Mouse (Mus musculus): ENCODE measurements around the gene Selenoi. TPM values are rescaled to one million over a fixed set of nuclear protein-coding genes. Genes with fewer than 3 reads are reported as not detected.

The Selenoi gene
- polyA plus RNA-seq, 1 experiment from 2014 or later = 22.0 TPM

DNA sequence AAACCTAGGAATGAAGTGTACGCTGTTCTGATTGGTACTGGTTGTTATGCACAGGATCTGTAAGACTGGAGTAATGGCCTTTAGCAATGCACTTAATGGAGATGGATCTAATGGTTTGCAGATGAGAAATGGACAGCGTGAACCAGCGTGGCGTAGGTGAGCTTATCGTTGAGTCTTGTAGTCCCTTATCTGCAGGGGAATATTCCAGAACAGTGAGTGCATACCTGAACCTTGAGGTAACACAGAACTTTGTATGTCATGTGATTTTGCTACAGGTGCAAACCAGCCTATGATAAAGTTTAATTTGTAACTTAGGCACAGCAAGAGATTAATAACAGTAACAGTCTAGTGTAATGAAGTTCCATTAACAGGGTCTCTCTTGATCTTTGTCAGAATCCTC, 6.2 kb downstream of the Selenoi start:
- H3K4me3 ChIP-seq (replicated peaks) = no peak overlapping the region
- H3K9me3 ChIP-seq = no peaks in the 10 kb centered on the region
- H3K27me3 ChIP-seq = no peaks in the 10 kb centered on the region
- H3K4me1 ChIP-seq (replicated peaks) = peaks cover 10% of the 10 kb centered on the region
- no peak overlapping the region for H3K27ac ChIP-seq
- no peak overlapping the region for H3K9ac ChIP-seq (replicated peaks)
- 95% methylated on average over 5 of the region's 5 CpGs for WGBS
- H3K4me2 ChIP-seq = no peak overlapping the region
- ATAC-seq (ENCODE audit: insufficient number of reproducible peaks, insufficient read depth, low FRiP score, low TSS enrichment, low read depth) = no peak
- no peaks in the 10 kb centered on the region for H3K36me3 ChIP-seq

DNA sequence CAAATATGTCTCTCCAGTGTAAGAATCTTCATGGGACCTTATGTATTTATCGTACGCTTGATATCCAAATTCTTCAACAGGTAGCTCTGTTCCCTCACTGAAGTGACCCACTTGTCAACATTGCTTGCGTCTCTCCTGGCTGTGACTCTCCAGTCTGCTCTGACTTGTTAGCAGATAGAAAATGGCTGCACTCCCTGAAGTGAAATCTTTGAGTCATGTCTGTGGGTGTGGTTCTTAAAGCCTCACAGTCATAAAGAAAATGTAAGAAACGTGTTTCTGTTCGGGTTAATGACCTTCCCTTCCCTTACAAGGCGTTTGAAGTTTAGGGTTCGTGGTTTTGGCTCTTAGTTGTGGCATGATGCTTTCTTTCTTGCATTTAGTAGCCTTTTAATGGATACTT, 8.2 kb downstream of the Selenoi start:
- 74% methylated on average over 7 of the region's 7 CpGs for WGBS
- H3K9me3 ChIP-seq = no peaks in the 10 kb centered on the region
- H3K4me3 ChIP-seq (replicated peaks) = no peak overlapping the region
- no peak overlapping the region for H3K27ac ChIP-seq
- H3K4me2 ChIP-seq = no peak overlapping the region
- H3K4me1 ChIP-seq (replicated peaks) = peaks cover 14% of the 10 kb centered on the region
- ATAC-seq (ENCODE audit: insufficient number of reproducible peaks, insufficient read depth, low FRiP score, low TSS enrichment, low read depth) = no peak
- no peaks in the 10 kb centered on the region for H3K27me3 ChIP-seq
- no peaks in the 10 kb centered on the region for H3K36me3 ChIP-seq
- no peak overlapping the region for H3K9ac ChIP-seq (replicated peaks)

DNA sequence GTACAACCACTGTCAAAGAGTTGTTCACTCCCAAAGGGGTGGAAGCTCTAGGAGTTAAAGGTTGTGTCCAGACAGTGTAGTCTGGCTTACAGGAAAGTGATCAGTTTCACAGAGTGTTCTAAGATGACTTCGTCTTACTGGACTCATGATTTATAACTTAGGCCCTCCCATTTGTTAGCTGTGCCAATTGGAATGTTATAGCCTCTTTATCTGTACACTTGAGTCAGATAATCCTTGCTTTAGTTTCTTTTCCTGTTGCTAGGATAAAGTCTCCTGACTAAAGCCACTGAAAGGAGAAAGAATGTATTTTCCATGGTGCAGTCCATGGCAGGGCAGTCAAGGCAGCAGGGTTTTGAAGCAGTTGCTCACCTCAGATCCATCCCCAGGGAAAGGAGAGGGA, 10.0 kb downstream of the Selenoi start:
- WGBS = 55% methylated on average over 1 of the region's 1 CpGs
- no peak overlapping the region for H3K9ac ChIP-seq (replicated peaks)
- no peak for ATAC-seq (ENCODE audit: insufficient number of reproducible peaks, insufficient read depth, low FRiP score, low TSS enrichment, low read depth)
- no peaks in the 10 kb centered on the region for H3K27me3 ChIP-seq
- H3K4me2 ChIP-seq = no peak overlapping the region
- no peaks in the 10 kb centered on the region for H3K9me3 ChIP-seq
- no peak overlapping the region for H3K27ac ChIP-seq
- no peaks in the 10 kb centered on the region; the same call in 1 of the 2 replicates for H3K36me3 ChIP-seq
- H3K4me1 ChIP-seq (replicated peaks) = peaks cover 17% of the 10 kb centered on the region
- no peak overlapping the region for H3K4me3 ChIP-seq (replicated peaks)

DNA sequence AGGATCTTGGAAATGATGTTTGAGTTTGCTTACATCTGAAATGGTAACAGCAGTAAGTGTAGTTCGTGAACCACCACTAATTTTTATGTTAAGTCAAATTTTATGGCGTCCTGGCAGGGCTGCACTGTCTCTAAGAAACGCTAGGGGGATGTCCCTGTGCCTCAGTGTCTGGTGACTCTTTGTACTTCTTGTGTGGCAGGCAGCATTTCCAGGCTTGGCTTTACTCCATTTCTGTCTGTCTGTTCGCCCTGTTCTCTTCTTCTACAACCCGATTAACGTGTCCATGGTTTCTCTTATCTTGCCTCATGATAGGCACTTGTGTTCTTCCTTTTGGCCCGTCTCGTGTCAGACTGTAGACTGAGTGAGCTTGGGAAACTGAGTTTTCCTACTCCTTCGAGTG, 11.4 kb downstream of the Selenoi start:
- peaks cover 17% of the 10 kb centered on the region for H3K4me1 ChIP-seq (replicated peaks)
- WGBS = 66% methylated on average over 9 of the region's 9 CpGs
- ATAC-seq (ENCODE audit: insufficient number of reproducible peaks, insufficient read depth, low FRiP score, low TSS enrichment, low read depth) = no peak

DNA sequence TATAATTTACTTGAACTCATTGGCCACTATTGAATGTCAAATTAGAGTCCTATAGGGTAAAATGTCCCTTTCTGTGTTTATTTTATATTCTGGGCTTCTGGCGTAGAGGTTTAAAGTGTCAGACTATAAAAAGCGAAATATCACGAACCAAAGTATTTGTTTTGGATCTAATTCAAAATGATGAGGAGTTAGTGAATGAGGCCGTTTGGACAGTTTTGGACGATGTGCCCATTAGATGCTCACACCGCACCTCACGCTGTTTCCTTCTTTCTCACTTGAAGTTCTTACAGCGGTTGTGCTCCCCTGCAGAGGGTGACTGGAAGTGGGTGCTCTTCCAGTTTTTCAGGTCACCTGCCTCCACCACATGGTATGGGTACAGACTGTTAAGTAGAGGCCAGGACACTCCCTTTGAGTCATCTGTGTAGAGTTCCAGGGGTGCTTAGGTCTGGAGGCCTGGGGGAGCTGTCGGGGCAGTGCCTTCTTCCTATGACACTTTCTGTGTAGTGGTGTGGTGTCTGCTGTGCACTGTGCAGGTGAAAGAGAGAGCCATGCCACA, 13.6 kb downstream of the Selenoi start:
- ATAC-seq (ENCODE audit: insufficient number of reproducible peaks, insufficient read depth, low FRiP score, low TSS enrichment, low read depth) = no peak
- Histone ChIP-seq H3K36me3 (peaks cover 14% of the 10 kb centered on the region), H3K4me2 (no peak overlapping the region), H3K4me1 (replicated peaks) (peaks cover 17% of the 10 kb centered on the region), H3K27ac (no peak overlapping the region), H3K9ac (replicated peaks) (no peak overlapping the region), H3K27me3 (no peaks in the 10 kb centered on the region), H3K9me3 (no peaks in the 10 kb centered on the region), H3K4me3 (replicated peaks) (no peak overlapping the region)
- 90% methylated on average over 9 of the region's 9 CpGs for WGBS

More for the DNA sequence above, 11.4 kb downstream of the Selenoi start:
- no peak overlapping the region for H3K27ac ChIP-seq
- H3K4me2 ChIP-seq = no peak overlapping the region
- no peaks in the 10 kb centered on the region for H3K9me3 ChIP-seq
- no peaks in the 10 kb centered on the region for H3K27me3 ChIP-seq
- no peak overlapping the region for H3K9ac ChIP-seq (replicated peaks)
- no peak overlapping the region for H3K4me3 ChIP-seq (replicated peaks)
- H3K36me3 ChIP-seq = peaks cover 1% of the 10 kb centered on the region; the same call in 1 of the 2 replicates

DNA sequence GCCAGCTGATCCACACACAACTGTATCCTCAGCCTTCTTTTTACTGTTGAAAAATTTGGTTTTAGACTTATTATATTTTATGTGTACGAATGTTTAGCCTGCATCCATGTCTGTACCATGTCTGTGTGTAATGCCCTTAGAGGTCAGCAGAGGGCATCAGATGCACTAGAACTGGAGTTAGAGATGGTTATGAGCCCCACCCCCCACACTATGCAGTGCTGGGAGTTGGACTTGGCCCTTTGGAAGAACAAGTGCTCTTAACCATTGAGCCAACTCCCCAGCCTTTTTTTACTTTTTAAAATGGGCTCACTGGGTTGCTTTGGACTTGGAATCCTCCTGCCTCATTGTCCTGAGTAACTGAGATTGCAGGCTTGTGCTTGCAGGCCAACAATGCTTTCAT, 15.3 kb downstream of the Selenoi start:
- no peaks in the 10 kb centered on the region for H3K27me3 ChIP-seq
- peaks cover 23% of the 10 kb centered on the region for H3K36me3 ChIP-seq
- no peaks in the 10 kb centered on the region for H3K9me3 ChIP-seq
- no peak overlapping the region for H3K27ac ChIP-seq
- 94% methylated on average over 1 of the region's 1 CpGs for WGBS
- no peak for ATAC-seq (ENCODE audit: insufficient number of reproducible peaks, insufficient read depth, low FRiP score, low TSS enrichment, low read depth)
- H3K4me2 ChIP-seq = no peak overlapping the region
- H3K4me1 ChIP-seq (replicated peaks) = peaks cover 17% of the 10 kb centered on the region
- H3K4me3 ChIP-seq (replicated peaks) = no peak overlapping the region
- H3K9ac ChIP-seq (replicated peaks) = no peak overlapping the region

DNA sequence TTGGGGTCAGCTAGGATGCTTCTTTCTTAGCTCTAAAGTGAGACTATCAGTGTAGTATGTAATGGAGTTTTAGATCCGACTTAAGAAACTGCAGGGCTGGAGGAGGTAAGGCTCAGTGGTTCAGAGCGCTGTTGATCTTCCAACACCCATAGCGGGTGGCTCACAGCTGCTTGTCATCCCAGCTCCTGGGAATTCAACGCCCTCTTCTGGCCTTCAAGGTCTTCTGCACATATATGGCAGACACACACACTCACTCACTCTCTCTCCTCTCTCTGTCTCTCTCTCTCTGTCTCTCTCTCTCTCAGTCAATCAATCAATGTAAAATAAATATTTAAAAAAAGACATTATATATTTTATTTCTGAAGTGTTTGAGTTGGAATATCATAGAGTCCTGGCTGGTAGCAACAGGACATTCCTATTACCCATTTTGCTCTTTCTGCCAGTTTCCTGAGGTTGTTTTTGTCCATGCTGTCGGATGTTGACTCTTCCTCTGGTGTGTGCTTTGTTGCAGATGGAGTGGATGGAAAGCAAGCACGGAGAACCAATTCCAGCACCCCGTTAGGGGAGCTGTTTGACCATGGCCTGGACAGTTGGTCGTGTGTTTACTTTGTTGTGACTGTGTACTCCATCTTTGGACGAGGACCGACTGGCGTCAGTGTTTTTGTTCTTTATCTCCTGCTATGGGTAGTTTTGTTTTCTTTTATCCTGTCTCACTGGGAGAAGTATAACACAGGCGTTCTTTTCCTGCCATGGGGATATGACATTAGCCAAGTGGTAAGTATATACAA, 23.4 kb downstream of the Selenoi start:
- no peak for ATAC-seq (ENCODE audit: insufficient number of reproducible peaks, insufficient read depth, low FRiP score, low TSS enrichment, low read depth)
- Histone ChIP-seq H3K27ac (no peak overlapping the region), H3K27me3 (no peaks in the 10 kb centered on the region), H3K4me3 (replicated peaks) (no peak overlapping the region), H3K4me1 (replicated peaks) (no peaks in the 10 kb centered on the region), H3K9me3 (no peaks in the 10 kb centered on the region), H3K9ac (replicated peaks) (no peak overlapping the region), H3K36me3 (peaks cover 66% of the 10 kb centered on the region), H3K4me2 (no peak overlapping the region)
- 89% methylated on average over 12 of the region's 12 CpGs for WGBS

DNA sequence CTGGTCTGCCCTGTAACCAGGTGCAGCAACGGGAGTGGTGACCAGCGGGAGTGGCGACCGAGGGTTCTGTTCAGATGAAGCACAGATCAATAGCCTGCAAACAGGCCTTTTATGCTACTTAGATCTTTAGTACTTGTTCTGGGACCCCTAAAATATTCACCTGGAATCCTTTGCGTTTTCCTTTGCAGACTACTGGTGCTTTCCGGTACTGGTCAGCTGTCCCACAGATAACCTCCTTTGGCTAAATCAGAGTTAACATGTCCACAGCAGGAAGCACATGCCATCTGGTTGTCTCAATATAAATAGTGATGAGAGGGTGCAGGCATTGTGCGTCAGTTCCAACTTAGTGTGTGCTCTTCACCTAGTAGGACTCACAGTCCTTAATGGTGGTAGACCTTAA, 26.4 kb downstream of the Selenoi start:
- Histone ChIP-seq H3K9me3 (no peaks in the 10 kb centered on the region), H3K36me3 (peaks cover 66% of the 10 kb centered on the region), H3K27ac (no peak overlapping the region), H3K4me1 (replicated peaks) (no peaks in the 10 kb centered on the region), H3K27me3 (no peaks in the 10 kb centered on the region), H3K9ac (replicated peaks) (no peak overlapping the region), H3K4me2 (no peak overlapping the region), H3K4me3 (replicated peaks) (no peak overlapping the region)
- 92% methylated on average over 7 of the region's 7 CpGs for WGBS
- ATAC-seq (ENCODE audit: insufficient number of reproducible peaks, insufficient read depth, low FRiP score, low TSS enrichment, low read depth) = no peak

DNA sequence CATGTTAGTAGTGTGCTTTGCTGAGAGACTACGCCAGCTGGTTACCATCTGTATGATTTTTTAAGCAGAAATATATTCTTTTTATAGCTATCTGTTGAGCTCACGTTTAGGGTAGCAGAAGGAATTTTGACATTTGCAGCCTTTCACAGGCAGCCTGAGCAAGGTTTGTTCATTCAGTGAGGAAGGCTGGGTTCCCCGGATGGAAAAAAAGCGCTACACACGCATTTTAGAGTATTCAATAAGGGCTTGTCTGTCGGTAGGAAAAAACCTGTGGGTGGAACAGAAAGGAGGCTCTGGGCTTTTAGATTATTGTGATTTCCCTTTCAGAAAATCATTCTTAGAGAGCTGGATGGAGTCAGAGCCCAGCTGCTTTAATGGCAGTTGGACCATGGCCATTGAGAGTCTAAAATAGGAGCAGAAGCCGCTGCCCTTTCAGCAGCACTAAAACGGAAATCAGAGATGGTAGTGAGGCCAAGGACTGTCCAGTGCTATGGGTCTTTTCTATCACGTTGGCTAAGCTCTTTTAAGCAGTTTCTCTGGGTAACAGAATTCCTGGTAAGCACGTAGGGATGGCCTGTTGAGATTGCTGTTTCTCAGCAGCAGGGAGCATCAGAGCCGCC, 38.3 kb downstream of the Selenoi start:
- H3K4me3 ChIP-seq (replicated peaks) = no peak overlapping the region
- WGBS = 78% methylated on average over 11 of the region's 11 CpGs
- no peak overlapping the region for H3K9ac ChIP-seq (replicated peaks)
- no peak for ATAC-seq (ENCODE audit: insufficient number of reproducible peaks, insufficient read depth, low FRiP score, low TSS enrichment, low read depth)
- H3K36me3 ChIP-seq = peaks cover 20% of the 10 kb centered on the region
- peaks cover 12% of the 10 kb centered on the region for H3K4me1 ChIP-seq (replicated peaks)
- H3K4me2 ChIP-seq = no peak overlapping the region
- H3K27me3 ChIP-seq = no peaks in the 10 kb centered on the region
- no peaks in the 10 kb centered on the region for H3K9me3 ChIP-seq
- 0 out of 2 replicates have a peak overlapping the region, but pooled peaks have one; percentile 20 for H3K27ac ChIP-seq

DNA sequence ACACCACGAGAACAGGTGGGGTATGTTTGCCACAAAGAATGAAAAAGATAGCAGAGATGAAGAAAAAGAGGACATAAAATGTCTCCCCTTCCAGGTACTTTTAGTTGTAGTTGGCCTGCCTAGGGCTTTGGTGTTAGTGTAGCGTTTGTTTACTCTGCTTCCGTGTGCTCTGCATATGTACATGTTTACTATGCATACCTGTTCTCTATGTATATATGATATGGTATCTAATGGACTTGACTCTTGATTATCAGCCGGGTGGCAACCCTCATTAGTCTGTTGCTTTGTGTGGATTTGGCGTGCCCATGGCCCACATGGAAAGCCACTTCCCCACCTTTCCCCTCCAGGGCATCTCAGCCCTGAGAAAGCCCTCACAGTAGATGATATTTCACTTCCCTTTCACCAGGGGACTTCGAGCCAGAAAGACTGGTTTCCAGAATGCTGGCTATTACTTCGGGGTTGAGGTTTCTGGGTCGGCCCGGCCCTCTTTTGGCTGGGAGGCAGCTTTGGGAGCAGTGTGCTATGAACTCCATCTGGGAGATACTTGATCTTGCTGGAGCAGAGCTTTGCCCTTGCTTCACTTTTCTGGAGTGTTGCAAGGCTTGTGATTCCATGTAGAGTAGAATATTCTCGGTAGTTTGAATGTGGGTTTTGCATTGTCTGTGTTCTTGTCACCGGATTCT, 39.4 kb downstream of the Selenoi start:
- WGBS = 89% methylated on average over 11 of the region's 11 CpGs
- no peak overlapping the region for H3K4me2 ChIP-seq
- no peak overlapping the region for H3K4me3 ChIP-seq (replicated peaks)
- peaks cover 12% of the 10 kb centered on the region for H3K4me1 ChIP-seq (replicated peaks)
- H3K36me3 ChIP-seq = peaks cover 10% of the 10 kb centered on the region; the same call in 1 of the 2 replicates
- no peaks in the 10 kb centered on the region for H3K27me3 ChIP-seq
- no peak overlapping the region for H3K9ac ChIP-seq (replicated peaks)
- ATAC-seq (ENCODE audit: insufficient number of reproducible peaks, insufficient read depth, low FRiP score, low TSS enrichment, low read depth) = no peak
- no peaks in the 10 kb centered on the region for H3K9me3 ChIP-seq
- H3K27ac ChIP-seq = no peak overlapping the region

DNA sequence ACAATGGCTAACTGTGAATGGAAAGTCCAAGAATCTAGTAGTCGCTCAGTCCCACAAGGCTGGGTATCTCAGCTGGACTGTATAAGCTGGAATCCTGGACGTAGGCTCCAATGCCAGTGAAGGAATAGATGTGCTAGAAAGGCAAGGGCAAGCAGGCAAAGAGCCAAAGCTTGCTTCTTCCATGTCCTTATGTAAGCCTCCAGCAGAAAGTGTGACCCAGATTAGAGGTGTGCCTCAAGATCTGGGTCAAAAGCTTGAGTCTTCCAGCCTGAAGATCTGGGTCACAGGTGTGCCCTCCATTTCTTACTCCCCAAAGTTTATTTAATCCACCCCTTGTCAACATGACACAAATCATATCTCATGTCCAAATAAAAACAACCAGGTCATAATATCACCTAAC, 44.0 kb downstream of the Selenoi start:
- Histone ChIP-seq H3K9ac (replicated peaks) (no peak overlapping the region), H3K36me3 (no peaks in the 10 kb centered on the region), H3K27ac (no peak overlapping the region), H3K4me2 (no peak overlapping the region), H3K4me3 (replicated peaks) (no peak overlapping the region), H3K4me1 (replicated peaks) (peaks cover 6% of the 10 kb centered on the region; the same call in 1 of the 2 replicates), H3K9me3 (no peaks in the 10 kb centered on the region), H3K27me3 (0 out of 2 replicates have a peak, but pooled peaks cover 7% of the 10 kb centered on the region)
- WGBS = 91% methylated on average over 2 of the region's 2 CpGs
- ATAC-seq (ENCODE audit: insufficient number of reproducible peaks, insufficient read depth, low FRiP score, low TSS enrichment, low read depth) = no peak
